Mouse (Mus musculus) stomach, adult 2 months (tissue): ENCODE data around the gene Shisa8. TPM values are rescaled to one million over a fixed set of nuclear protein-coding genes. Genes with fewer than 3 reads are reported as not detected.

Experiments used
- polyA plus RNA-seq: library from polyadenylated mRNA; depleted of rRNA; stranded (reverse); fragments of >200 nt; gene quantifications from 2 replicates; pipeline ENCODE4 v1.2.3, GENCODE M21; 2012; rRNA removed

Shisa8 gene
- 0.22 and 0.34 TPM in 2 replicates for polyA plus RNA-seq

GRCm38 (mm10) chr15:82212752-82213063 is at the start of gene Shisa8:
Gene Shisa8 (minus strand): TSS chr15:82212815.

GRCm38 (mm10) chr15:82252097-82252496 is 39.5 kb upstream of the Shisa8 start, which contains the start of gene 1500009C09Rik:
Gene 1500009C09Rik (plus strand): TSS chr15:82252397.

GRCm38 (mm10) chr15:82244115-82244804 is 31.6 kb upstream of the Shisa8 start, which contains the start of gene Cenpm:
Gene Cenpm (minus strand): TSS chr15:82244748.

GRCm38 (mm10) chr15:82223657-82224601 is 11.3 kb upstream of the Shisa8 start, which contains the start of gene Tnfrsf13c:
Gene Tnfrsf13c (minus strand): TSS chr15:82224369.

Other genes starting within 250 kb of the Shisa8 start
- not detected in 2 replicates for gene 1700029P11Rik, start 232.3 kb downstream of the Shisa8 start, polyA plus RNA-seq
- 5.4 and 5.5 TPM in 2 replicates for gene Xrcc6, start 225.0 kb downstream of the Shisa8 start, polyA plus RNA-seq
- 16.3 and 33.1 TPM in 2 replicates for gene Desi1, start 179.0 kb downstream of the Shisa8 start, polyA plus RNA-seq
- gene Snu13, start 165.2 kb downstream of the Shisa8 start, polyA plus RNA-seq = 22.7 and 26.4 TPM in 2 replicates
- not detected in 2 replicates for gene 4930407I10Rik, start 153.7 kb downstream of the Shisa8 start, polyA plus RNA-seq
- gene Mei1, start 142.8 kb downstream of the Shisa8 start, polyA plus RNA-seq = 0.04 TPM in 1 of 2 replicates, not detected in the other
- gene Ccdc134, start 84.9 kb downstream of the Shisa8 start, polyA plus RNA-seq = 3.5 and 4.8 TPM in 2 replicates
- 159 and 162 TPM in 2 replicates for gene Srebf2, start 65.6 kb downstream of the Shisa8 start, polyA plus RNA-seq
- gene Tnfrsf13c, start 11.6 kb upstream of the Shisa8 start, polyA plus RNA-seq = 0.11 and 0.12 TPM in 2 replicates
- 9.3 and 11.8 TPM in 2 replicates for gene Cenpm, start 31.9 kb upstream of the Shisa8 start, polyA plus RNA-seq
- gene 1500009C09Rik, start 39.6 kb upstream of the Shisa8 start, polyA plus RNA-seq = 1.9 and 2.3 TPM in 2 replicates
- gene Sept3, start 62.1 kb upstream of the Shisa8 start, polyA plus RNA-seq = 0.52 and 0.78 TPM in 2 replicates
- not detected in 2 replicates for gene Wbp2nl, start 86.1 kb upstream of the Shisa8 start, polyA plus RNA-seq
- 163 and 182 TPM in 2 replicates for gene Naga, start 126.1 kb upstream of the Shisa8 start, polyA plus RNA-seq
- 0.39 and 0.60 TPM in 2 replicates for gene Pheta2, start 126.1 kb upstream of the Shisa8 start, polyA plus RNA-seq
- 131 and 168 TPM in 2 replicates for gene Smdt1, start 126.1 kb upstream of the Shisa8 start, polyA plus RNA-seq
- gene Ndufa6, start 141.5 kb upstream of the Shisa8 start, polyA plus RNA-seq = 81.5 and 107 TPM in 2 replicates
- 8.1 and 12.2 TPM in 2 replicates for gene Cyp2d22, start 167.4 kb upstream of the Shisa8 start, polyA plus RNA-seq
- gene Cyp2d11, start 181.2 kb upstream of the Shisa8 start, polyA plus RNA-seq = not detected in 2 replicates
- gene Cyp2d10, start 194.4 kb upstream of the Shisa8 start, polyA plus RNA-seq = 1.2 and 2.6 TPM in 2 replicates
- gene Cyp2d9, start 220.6 kb upstream of the Shisa8 start, polyA plus RNA-seq = 0.08 and 0.98 TPM in 2 replicates